Mouse (Mus musculus) ovary, postnatal 36 days (tissue): ENCODE results near the gene Sept5.

Experiments
- DNase-seq: peaks from one replicate; pipeline ENCODE4 v3.0.0; 2022; ENCODE audit warnings: low spot score, mixed read lengths

The Sept5 gene

GRCm38 (mm10) chr16:18629390-18630231 lies at the start of gene Sept5:
Gene Sept5 (minus strand): TSS chr16:18629954.
- DNase-seq: peak; percentile 77

DNA sequence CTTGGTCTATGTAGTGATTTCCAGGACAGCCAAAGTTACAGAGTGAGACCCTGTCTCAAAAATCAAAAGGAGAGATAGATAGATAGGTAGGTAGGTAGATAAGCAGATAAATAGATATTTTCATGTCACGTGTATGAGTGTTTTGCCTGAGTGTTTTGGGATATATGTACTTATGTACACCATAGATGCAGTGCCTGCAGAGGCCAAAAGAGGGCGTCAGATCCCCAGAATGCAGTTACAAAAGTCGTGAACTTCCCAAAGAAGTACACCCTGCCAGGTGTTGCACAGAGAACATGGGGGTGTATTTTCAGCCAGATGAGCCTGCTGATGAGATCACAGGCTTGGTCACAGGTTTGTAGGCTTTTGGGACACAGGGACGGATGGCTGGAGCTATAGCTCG lies 49.4 kb upstream of the Sept5 start:
- no peak for DNase-seq

- peak; percentile 75 for DNase-seq
Measured at GRCm38 (mm10) chr16:18677746-18678679, 48.3 kb upstream of the Sept5 start.

GRCm38 (mm10) chr16:18673005-18673404 lies 43.3 kb upstream of the Sept5 start:
- DNase-seq: no peak

DNA sequence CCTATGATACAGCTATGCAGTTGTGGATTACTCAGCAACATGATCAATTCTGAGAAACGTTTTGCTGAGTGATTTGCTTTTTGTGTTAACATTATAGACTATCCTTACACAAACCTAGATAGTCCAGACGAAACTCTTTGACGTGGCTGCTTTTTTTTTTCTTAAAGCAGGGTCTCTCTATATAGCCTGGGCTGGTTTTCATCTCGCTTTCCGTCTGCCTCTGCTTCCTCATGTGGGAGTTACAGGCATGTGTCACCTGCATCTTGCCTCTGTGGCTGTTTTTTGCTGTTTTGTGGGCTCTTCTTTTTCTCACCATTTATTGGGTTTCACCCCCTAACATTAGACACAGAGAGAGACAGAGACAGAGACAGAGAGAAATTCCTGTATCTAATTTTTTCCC lies 42.3 kb upstream of the Sept5 start:
- DNase-seq: no peak

DNA sequence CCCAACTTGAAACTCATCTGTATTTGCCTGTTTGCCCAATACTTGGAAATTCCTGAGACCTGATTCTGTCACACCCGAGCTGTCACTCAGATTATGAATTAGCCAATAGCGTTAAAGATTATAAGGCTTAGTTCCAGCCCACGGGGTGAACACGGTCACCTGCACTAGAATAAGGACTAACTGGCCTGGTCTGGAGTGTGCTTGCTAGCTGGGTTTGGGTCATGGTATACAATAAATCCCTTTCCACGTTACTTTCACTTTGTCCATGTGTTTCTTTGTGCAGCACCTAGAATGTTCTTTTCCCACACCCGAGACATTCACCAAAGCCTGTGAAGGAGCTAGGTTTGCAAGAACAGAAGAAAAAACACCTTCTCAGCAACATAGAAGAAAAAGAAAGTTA lies 40.2 kb upstream of the Sept5 start:
- no peak for DNase-seq

DNA sequence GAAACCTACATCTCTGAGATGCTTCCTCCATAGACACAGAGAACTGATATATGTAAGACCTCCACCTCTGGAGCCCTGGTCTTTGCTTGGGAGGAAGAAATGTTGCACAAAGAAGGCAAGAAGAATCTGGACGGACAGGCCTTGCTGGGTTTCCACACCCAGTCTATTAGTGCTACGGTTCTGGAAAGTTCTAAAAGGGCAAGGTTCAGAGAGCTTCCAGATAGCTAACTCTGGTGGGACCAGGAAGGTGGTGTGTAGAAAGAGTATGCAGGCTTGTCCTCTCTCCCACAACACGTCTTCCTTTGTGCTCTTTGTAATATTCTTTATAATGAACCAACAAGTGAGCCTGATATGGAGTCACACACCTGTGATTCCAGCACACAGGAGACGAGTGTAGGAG lies 28.8 kb upstream of the Sept5 start:
- no peak for DNase-seq

DNA sequence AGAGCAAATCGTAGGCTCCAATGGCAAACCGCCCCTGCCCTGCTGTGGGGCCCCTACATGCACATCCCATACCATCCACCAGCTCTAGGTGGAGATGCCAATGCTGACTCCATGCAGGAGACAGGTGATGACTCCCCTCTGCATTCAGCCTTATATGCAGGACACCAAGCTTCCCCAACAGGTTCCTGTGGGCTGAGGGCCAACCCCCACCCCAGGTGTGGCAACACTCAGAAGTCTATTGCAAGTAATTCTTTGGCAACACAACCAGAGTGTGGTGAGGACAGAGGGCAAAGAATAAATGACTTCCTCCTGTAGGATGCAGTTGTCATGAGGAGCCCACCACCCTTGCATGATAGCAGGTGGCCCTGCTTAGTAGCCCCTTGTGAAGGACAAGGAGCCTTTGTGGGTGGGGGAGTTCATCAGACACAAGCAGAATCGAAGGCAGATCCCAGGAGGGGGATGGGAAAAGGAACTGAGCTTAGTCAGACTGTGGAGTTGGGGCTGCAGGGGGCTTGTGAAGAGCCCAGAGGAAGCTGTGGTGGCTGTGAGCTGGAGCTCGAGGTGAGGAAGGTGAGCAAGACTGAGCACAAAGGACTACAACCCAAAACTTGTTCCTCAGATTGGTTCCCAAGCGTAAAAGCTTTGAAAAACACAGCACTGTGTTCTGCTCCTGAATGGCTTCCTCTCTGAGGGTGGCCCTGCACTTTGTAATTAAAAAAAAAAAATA lies 25.8 kb upstream of the Sept5 start:
- no peak for DNase-seq

DNA sequence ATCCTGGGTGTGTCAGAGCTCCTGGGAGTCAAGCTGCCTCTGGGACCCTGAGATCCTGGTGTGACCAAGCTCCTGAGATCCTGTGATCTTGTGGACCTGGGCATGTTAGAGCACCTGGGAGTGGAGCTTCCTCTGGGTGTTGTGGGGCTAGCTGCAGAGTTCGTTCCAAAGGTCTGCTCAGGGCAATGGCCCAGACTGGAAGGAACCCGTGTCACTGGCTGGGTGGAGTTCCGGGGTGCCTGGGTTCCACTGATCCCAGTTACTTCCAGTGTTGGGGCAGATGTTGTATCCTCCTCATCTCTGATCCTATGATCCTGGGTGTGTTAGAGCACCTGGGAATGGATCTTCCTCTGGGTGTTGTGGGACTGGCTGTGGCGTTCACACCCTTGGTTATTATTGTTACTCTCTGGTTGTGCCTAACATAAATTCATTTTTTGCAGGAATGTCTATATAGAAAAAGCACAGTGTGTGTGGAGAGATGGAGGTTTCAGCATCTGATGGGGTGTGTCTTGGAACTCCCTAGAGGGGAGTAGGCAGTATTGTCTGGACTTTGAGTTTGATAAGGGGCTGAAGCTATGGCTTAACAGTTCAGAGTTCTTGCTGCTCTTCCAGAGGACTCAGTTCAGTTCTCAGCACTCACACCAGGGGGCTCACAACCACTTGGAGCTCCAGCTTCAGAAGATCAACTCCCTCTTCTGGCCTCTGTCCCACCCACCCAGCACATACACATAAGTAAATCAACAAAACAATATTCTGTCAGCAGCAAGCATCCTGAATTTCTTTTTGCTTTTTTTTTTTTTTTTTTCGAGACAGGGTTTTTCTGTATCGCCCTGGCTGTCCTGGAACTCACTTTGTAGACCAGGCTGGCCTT lies 23.8 kb upstream of the Sept5 start:
- no peak for DNase-seq

- DNase-seq: no peak
Measured at GRCm38 (mm10) chr16:18649126-18649525, 19.4 kb upstream of the Sept5 start.

GRCm38 (mm10) chr16:18645329-18645728 lies 15.6 kb upstream of the Sept5 start:
- DNase-seq: no peak

- no peak for DNase-seq
Measured at GRCm38 (mm10) chr16:18644485-18644884, 14.7 kb upstream of the Sept5 start.

DNA sequence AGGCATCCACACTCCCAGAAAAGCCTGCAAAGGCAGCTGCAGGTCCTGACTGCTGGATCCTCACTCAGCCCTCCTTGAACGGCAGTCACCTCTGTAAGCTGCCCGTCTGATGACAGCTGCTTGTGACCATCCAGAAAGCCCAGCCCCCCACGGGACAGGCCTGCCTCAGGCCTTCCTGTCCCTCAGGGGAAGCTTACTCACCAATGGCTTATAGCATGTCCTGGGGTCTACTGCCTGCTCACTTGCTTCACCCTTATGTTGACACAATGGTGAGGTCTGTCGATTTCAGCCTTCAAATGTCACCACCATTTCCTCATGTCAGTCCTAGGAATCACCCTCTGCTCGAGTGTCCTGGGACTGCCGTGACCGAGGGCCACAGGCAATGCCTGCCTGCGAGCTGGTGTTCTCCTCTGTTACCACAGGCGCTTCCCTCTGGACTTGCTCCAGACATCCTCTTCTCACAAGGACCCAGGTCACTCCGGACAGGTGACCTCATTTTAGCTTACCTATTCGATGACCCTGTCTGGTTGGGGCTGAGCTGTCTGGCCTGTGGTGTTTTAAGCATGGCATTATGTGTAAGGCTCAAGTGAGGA lies 13.7 kb upstream of the Sept5 start:
- no peak for DNase-seq

- no peak for DNase-seq
Measured at GRCm38 (mm10) chr16:18642897-18643296, 13.1 kb upstream of the Sept5 start.

DNA sequence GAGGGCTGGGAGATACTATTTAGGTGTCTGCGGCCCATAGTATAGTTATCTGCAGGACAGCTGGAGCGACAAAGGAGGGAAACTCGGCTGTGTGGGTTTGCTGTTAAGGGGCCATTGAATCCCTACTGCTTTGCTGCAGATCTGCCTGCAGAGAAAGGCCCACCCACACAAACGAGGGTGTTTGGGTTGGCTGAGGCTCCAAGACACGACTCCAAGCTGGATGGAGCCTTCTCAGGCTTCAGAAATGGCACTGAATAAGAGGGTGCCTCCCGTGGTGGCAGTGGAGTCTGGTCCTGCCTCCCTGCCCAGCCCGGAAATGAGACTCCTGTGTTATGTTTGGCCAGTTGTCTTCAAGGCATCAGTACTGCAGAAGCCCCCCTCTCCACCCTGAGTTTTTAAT lies 12.5 kb upstream of the Sept5 start:
- no peak for DNase-seq

- DNase-seq: no peak
Measured at GRCm38 (mm10) chr16:18639382-18639929, 9.7 kb upstream of the Sept5 start.

DNA sequence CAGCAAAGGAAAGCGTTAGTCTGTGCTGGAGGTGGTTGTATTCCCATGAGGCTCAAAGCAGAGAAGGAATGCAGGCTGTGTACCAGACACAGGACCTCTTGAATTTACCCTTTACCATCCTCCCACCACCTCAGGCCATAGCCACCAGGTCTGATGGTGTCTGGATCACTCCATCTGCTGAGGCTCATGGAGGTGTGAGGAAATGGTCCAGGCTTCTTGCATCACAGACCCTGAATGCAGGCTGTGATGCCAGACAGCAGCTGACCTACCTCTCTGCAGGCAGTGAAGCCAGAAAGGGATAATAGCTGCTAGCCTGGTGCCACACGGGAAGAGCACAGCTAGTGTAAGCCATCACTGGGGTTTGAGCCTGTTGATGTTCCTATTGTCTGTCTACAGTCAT lies 8.6 kb upstream of the Sept5 start:
- no peak for DNase-seq

GRCm38 (mm10) chr16:18636804-18637203 lies 7.0 kb upstream of the Sept5 start:
- DNase-seq: no peak

DNA sequence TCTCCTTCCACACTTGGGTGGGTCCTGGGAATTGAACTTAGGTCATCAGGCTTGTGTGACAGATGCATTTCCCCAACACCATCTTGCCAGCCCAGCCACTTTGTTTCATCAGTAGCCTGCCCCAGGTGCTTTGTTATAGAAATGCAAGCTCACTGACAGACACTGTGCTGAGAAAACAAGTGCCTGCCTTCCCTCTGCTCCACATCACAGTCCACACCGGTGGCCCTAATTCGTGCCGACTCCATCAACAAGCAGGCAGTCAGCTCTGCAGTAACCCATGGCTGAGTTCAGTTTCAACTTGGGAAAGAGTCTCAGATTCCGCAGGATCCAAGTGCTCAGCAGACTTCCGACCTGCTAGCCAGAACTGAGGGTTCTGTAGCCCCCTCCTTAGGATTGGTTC lies 6.6 kb upstream of the Sept5 start:
- no peak for DNase-seq

DNA sequence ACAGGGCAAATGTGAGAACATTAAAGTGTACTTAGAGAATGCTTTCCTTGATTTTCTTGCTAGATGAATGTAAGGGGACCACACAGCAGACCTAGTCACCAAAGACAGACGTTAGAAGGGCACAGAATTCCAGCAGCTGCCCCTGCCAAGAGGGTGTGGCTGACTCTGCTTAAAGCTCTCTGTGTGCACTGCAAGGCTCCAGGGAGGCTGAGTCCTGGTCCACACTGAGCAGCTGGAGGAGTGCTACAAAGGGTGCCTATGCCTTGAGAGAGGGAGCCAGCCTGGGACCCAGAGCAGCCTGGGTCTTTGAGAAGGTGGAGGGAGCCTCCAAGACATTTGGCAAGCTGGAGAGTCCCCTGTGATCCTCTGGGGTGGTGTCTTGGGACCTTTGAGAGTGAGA lies 3.6 kb upstream of the Sept5 start:
- DNase-seq: no peak

DNA sequence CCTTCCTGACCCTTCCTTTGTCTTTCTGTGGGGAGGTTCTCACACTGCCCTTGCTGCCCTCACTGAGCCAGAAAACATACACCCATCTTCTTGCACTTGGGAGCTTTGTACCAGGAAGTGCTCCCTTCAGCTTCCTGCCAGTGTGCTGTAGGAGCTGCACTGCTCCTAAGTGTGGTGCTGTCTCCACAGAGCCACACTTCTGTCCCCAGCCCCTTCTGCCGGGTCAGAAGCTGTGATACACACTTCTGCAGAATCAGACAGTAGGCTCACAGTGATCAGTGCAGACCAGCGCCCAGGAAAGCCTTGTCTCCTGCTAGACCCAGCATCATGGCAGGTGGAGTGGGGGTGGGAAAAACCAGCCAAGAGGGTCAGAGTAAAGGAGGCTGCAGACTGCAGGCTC lies 3.1 kb upstream of the Sept5 start:
- no peak for DNase-seq
